ENCODE assay signal across 10 mouse cellular contexts in genomic region chr2:33682219-33682618, GRCm38 (mm10). TPM values are rescaled to one million over a fixed set of nuclear protein-coding genes. Genes with fewer than 3 reads are reported as not detected.
DNase-seq lines count a peak whose midpoint lies in the region; ATAC-seq and TF ChIP-seq lines count a peak whose summit lies in the region.
"Had no signal": no experiment of that assay in that cellular context is flagged by ENCODE, and none has a peak within 500 bp of the region (broad histone marks: within the 10 kb centered on the region; RNA-seq: fewer than 3 reads in every experiment).

No protein-coding gene starts in this region.

- no peak overlapping the region for H3K9ac ChIP-seq in hindbrain, embryonic 12.5 days
- H3K9ac ChIP-seq: embryonic facial prominence, embryonic 15.5 days had no signal

- no peak overlapping the region for H3K4me3 ChIP-seq in hindbrain, embryonic 10.5 days
- H3K4me3 ChIP-seq in hindbrain, embryonic 12.5 days, result no peak overlapping the region
- no peak overlapping the region for H3K4me3 ChIP-seq in G1E (ENCODE audit: low read depth, low read length)
- H3K4me3 ChIP-seq: embryonic facial prominence, embryonic 15.5 days had no signal

- H3K4me1 ChIP-seq in hindbrain, embryonic 10.5 days (replicated peaks), result peaks cover 32% of the 10 kb centered on the region
- peaks cover 16% of the 10 kb centered on the region for H3K4me1 ChIP-seq in hindbrain, embryonic 12.5 days
- no peaks in the 10 kb centered on the region for H3K4me1 ChIP-seq in G1E (ENCODE audit: insufficient read depth, low read depth, low read length)
- H3K4me1 ChIP-seq: embryonic facial prominence, embryonic 15.5 days had no signal

- DNase-seq in hindbrain, embryonic 10.5 days (ENCODE audit: low spot score), result peak; percentile 65
- peak; percentile 28 for DNase-seq in G1E (ENCODE audit: low spot score)
- DNase-seq in cerebellum, adult 18-20 months, result peak; percentile 72
- peak; percentile 57 to 74 for DNase-seq in heart, postnatal 36 days
- peak; percentile 76 for DNase-seq in left cerebral cortex, postnatal 4 days
- DNase-seq in retina, postnatal 7 days (ENCODE audit: low read depth, low spot score), result peak; percentile 39
- DNase-seq in urinary bladder, postnatal 25 days (ENCODE audit: low spot score), result peak; percentile 62

- peak; percentile 79 for TF ChIP-seq CTCF in G1E (IDR thresholded peaks at IDR 0.05; ENCODE audit: low read depth, low read length)

- intact Hi-C loops in heart, postnatal 36 days (cut with DNase I), result loop anchor here (1.0 kb wide), 1 partner anchor 53 kb away; no protein-coding TSS in a partner anchor
- intact Hi-C loops in left cerebral cortex, postnatal 4 days (cut with DNase I), result loop anchor here (5.0 kb wide), 1 partner anchor 55 kb away; no protein-coding TSS in a partner anchor

- no peak for ATAC-seq in hindbrain, embryonic 12.5 days (ENCODE audit: low FRiP score)
- no peak for ATAC-seq in G1E (ENCODE audit: extremely low read depth, insufficient number of reproducible peaks, low FRiP score, poor library complexity, severe bottlenecking)

- H3K27me3 ChIP-seq in hindbrain, embryonic 10.5 days (ENCODE audit: insufficient read depth, poor library complexity, severe bottlenecking), result peaks cover 18% of the 10 kb centered on the region
- H3K27me3 ChIP-seq in hindbrain, embryonic 12.5 days, result peaks cover 3% of the 10 kb centered on the region; the same call in 1 of the 2 replicates
- H3K27me3 ChIP-seq in G1E (ENCODE audit: insufficient read depth, low read length), result peaks cover 4% of the 10 kb centered on the region; the same call in 1 of the 2 replicates

- H3K9me3 ChIP-seq in hindbrain, embryonic 10.5 days, result peaks cover 4% of the 10 kb centered on the region; the same call in 1 of the 2 replicates
- H3K9me3 ChIP-seq in hindbrain, embryonic 12.5 days (replicated peaks), result 0 out of 2 replicates have a peak, but pooled peaks cover 2% of the 10 kb centered on the region
- no peaks in the 10 kb centered on the region for H3K9me3 ChIP-seq in G1E (replicated peaks)
- H3K9me3 ChIP-seq: embryonic facial prominence, embryonic 15.5 days had no signal

- 11% methylated on average over 4 of the region's 4 CpGs for WGBS in hindbrain, embryonic 10.5 days
- 16% methylated on average over 4 of the region's 4 CpGs for WGBS in hindbrain, embryonic 12.5 days

- H3K36me3 ChIP-seq in hindbrain, embryonic 10.5 days, result no peaks in the 10 kb centered on the region
- H3K36me3 ChIP-seq in hindbrain, embryonic 12.5 days, result no peaks in the 10 kb centered on the region
- H3K36me3 ChIP-seq in G1E (replicated peaks), result no peaks in the 10 kb centered on the region
- H3K36me3 ChIP-seq: embryonic facial prominence, embryonic 15.5 days had no signal

- no peak overlapping the region for H3K4me2 ChIP-seq in hindbrain, embryonic 12.5 days (replicated peaks)
- H3K4me2 ChIP-seq: embryonic facial prominence, embryonic 15.5 days had no signal

- H3K27ac ChIP-seq in hindbrain, embryonic 10.5 days, result no peak overlapping the region
- H3K27ac ChIP-seq in hindbrain, embryonic 12.5 days, result no peak overlapping the region
- H3K27ac ChIP-seq: embryonic facial prominence, embryonic 15.5 days; macrophage had no signal

RNA-seq across cellular contexts. Expression of gene Lmx1b, which starts 41.9 kb away (rescaled TPM):
- 2.5 and 7.7 TPM in 2 replicates for polyA plus RNA-seq in hindbrain, embryonic 10.5 days (2016; fragmentation: Nextera tagmentation; extraction: Ambion mirVana)
- 5.0 and 5.6 TPM in 2 replicates for polyA plus RNA-seq in hindbrain, embryonic 12.5 days (2016; fragmentation: Nextera tagmentation; extraction: Ambion mirVana)
- total RNA-seq in G1E (2014; fragmentation: Nextera tagmentation) (1.5 TPM in 1 of 2 replicates, not detected in the other), G1E (2017) (0.05 TPM in 1 of 2 replicates, not detected in the other)
- not detected in 2 replicates for polyA plus RNA-seq in G1E (2012)
- total RNA-seq in heart, postnatal 36 days (2021), result under 1 TPM; 0.05 to 0.08 TPM
- total RNA-seq in left cerebral cortex, postnatal 4 days (2021), result under 1 TPM; 0.24 to 0.26 TPM
- polyA plus RNA-seq: macrophage had no signal
